Mouse (Mus musculus): ENCODE measurements at regions not wholly inside any gene's neighbourhood (a gene's known extent, or its start where the extent isn't known, plus 50 kb on each side); places are given as distances from the start of the nearest gene placed in this dataset.

DNA sequence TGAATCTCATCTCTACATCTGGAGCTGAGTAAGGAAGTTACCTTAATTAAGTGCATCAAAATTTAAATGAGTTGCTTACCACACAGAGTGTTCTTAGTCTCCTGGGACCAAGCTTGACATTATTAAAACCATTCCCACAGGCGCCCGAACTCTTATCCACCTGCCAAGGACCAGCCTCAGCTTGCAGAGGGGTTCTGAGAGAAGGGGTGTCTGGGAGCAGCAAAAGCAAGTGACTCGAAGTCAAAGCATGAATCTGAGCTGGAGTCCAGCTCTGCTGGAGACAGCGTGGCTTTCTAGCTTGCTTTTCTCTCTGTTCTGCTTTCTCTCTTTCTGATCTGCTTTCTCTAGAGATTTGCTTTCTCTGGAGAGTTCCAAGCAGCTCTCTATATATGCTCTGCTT is 223.0 kb upstream of the Zfp637 start:
- no peaks in the 10 kb centered on the region for H3K79me2 ChIP-seq (ENCODE audit: control insufficient read depth, insufficient read depth, low read length, poor library complexity)
- no peak for DNase-seq (ENCODE audit: low read depth, low spot score)
- no peaks in the 10 kb centered on the region for H3K27me3 ChIP-seq (ENCODE audit: control insufficient read depth in 1 of 2, insufficient read depth in 2 of 2, low read length in 2 of 2)
- TF ChIP-seq ZC3H11A (IDR thresholded peaks at IDR 0.05; ENCODE audit: low read depth, low read length) (no peak), ZNF384 (IDR thresholded peaks at IDR 0.05; ENCODE audit: low read depth, low read length) (no peak), BHLHE40 (IDR thresholded peaks at IDR 0.05; ENCODE audit: borderline replicate concordance, low read depth, low read length) (no peak), ELF1 (IDR thresholded peaks at IDR 0.05; ENCODE audit: low read depth, low read length) (no peak), MAZ (IDR thresholded peaks at IDR 0.05; ENCODE audit: low read depth, low read length) (no peak), HCFC1 (IDR thresholded peaks at IDR 0.05; ENCODE audit: low read depth, low read length) (no peak), TAL1 (IDR thresholded peaks at IDR 0.05; ENCODE audit: low read length) (no peak), MXI1 (IDR thresholded peaks at IDR 0.05; ENCODE audit: low read depth, low read length) (no peak), USF2 (IDR thresholded peaks at IDR 0.05; ENCODE audit: borderline replicate concordance in 1 of 2, insufficient read depth in 1 of 2, low read depth in 1 of 2, low read length in 2 of 2) (no peak), CTCF (IDR thresholded peaks at IDR 0.05 in 2 of 3, conservative IDR thresholded peaks at IDR 0.05 in 1 of 3; ENCODE audit: control insufficient read depth in 1 of 3, insufficient read depth in 1 of 3, low read depth in 2 of 3, low read length in 3 of 3, poor library complexity in 1 of 3, severe bottlenecking in 1 of 3) (no peak), MAFK (IDR thresholded peaks at IDR 0.05; ENCODE audit: borderline replicate concordance, low read depth, low read length) (no peak), USF1 (IDR thresholded peaks at IDR 0.05; ENCODE audit: low read depth, low read length) (no peak), RCOR1 (IDR thresholded peaks at IDR 0.05; ENCODE audit: low read depth, low read length) (no peak), KAT2A (conservative IDR thresholded peaks at IDR 0.05; ENCODE audit: low read depth, low read length) (no peak), GATA1 (IDR thresholded peaks at IDR 0.05; ENCODE audit: low read depth, low read length) (no peak), SIN3A (IDR thresholded peaks at IDR 0.05; ENCODE audit: low read length) (no peak)
- no peak overlapping the region for H3K4me3 ChIP-seq (ENCODE audit: control insufficient read depth in 1 of 2, insufficient read depth in 1 of 2, low read depth in 2 of 2, low read length in 2 of 2)
- H3K9ac ChIP-seq (ENCODE audit: control insufficient read depth, low read depth, low read length, poor library complexity, severe bottlenecking): no peak overlapping the region
- H3K4me1 ChIP-seq (ENCODE audit: control insufficient read depth in 1 of 2, insufficient read depth in 2 of 2, low read length in 2 of 2): no peaks in the 10 kb centered on the region
- H3K9me3 ChIP-seq (replicated peaks; ENCODE audit: insufficient read depth, low read length): no peaks in the 10 kb centered on the region
- H3K36me3 ChIP-seq (ENCODE audit: control insufficient read depth in 1 of 2, insufficient read depth in 2 of 2, low read length in 2 of 2): no peaks in the 10 kb centered on the region
- no peak overlapping the region for H3K27ac ChIP-seq (ENCODE audit: control insufficient read depth, low read depth, low read length)

DNA sequence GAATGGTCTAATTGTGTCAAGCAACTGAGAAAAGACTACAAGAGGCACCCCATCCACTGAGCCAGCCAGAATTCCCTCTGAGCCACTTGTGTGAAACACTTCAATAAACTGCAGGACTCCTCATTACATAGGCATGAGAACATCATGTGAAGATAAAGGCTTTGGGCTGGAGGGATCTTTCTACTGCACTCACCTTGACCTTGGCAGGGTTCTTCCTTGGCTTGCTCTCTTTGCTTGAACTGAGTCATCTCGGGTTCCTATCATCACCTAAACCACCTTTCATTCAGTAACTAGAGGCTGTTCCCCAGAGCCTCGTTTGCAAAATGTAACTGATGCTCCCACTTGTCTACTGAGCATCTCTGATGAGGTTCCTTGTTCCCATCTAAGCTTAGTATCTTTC is 221.4 kb upstream of the Zfp637 start:
- TF ChIP-seq MYC (IDR thresholded peaks at IDR 0.05; ENCODE audit: low read depth, low read length) (no peak), JUND (IDR thresholded peaks at IDR 0.05; ENCODE audit: low read depth, low read length) (no peak), RCOR1 (IDR thresholded peaks at IDR 0.05; ENCODE audit: low read depth, low read length) (no peak), BHLHE40 (IDR thresholded peaks at IDR 0.05; ENCODE audit: borderline replicate concordance, low read depth, low read length) (no peak), ETS1 (IDR thresholded peaks at IDR 0.05; ENCODE audit: low read depth, low read length) (no peak)
- no peaks in the 10 kb centered on the region for H3K9me3 ChIP-seq (replicated peaks; ENCODE audit: insufficient read depth, low read length)
- H3K27me3 ChIP-seq (ENCODE audit: control insufficient read depth in 1 of 2, insufficient read depth in 2 of 2, low read length in 2 of 2): no peaks in the 10 kb centered on the region

More for the DNA sequence above, 221.4 kb upstream of the Zfp637 start:
- Histone ChIP-seq H3K9ac (ENCODE audit: control insufficient read depth, low read depth, low read length, poor library complexity, severe bottlenecking) (no peak overlapping the region), H3K27ac (ENCODE audit: control insufficient read depth, low read depth, low read length) (no peak overlapping the region), H3K36me3 (ENCODE audit: control insufficient read depth in 1 of 2, insufficient read depth in 2 of 2, low read length in 2 of 2) (no peaks in the 10 kb centered on the region), H3K4me1 (ENCODE audit: control insufficient read depth in 1 of 2, insufficient read depth in 2 of 2, low read length in 2 of 2) (no peaks in the 10 kb centered on the region), H3K4me3 (ENCODE audit: control insufficient read depth in 1 of 2, insufficient read depth in 1 of 2, low read depth in 2 of 2, low read length in 2 of 2) (no peak overlapping the region), H3K79me2 (ENCODE audit: control insufficient read depth, insufficient read depth, low read length, poor library complexity) (no peaks in the 10 kb centered on the region)
- DNase-seq (ENCODE audit: low read depth, low spot score): no peak
